Mouse (Mus musculus): ENCODE results near the gene Pqlc2.

Pqlc2 gene

GRCm38 (mm10) chr4:139310171-139310898, at the start of gene Pqlc2, which contains the start of gene Akr7a5:
TSS of gene Pqlc2 (minus strand) at chr4:139310708.
TSS of gene Akr7a5 (plus strand) at chr4:139310744.
- DNase-seq, result peak; percentile 93

- DNase-seq, result no peak
These were observed 46.7 kb upstream of the Pqlc2 start for GRCm38 (mm10) chr4:139357211-139357610.

- DNase-seq, result no peak
These were observed 42.3 kb upstream of the Pqlc2 start for GRCm38 (mm10) chr4:139352832-139353231.

DNA sequence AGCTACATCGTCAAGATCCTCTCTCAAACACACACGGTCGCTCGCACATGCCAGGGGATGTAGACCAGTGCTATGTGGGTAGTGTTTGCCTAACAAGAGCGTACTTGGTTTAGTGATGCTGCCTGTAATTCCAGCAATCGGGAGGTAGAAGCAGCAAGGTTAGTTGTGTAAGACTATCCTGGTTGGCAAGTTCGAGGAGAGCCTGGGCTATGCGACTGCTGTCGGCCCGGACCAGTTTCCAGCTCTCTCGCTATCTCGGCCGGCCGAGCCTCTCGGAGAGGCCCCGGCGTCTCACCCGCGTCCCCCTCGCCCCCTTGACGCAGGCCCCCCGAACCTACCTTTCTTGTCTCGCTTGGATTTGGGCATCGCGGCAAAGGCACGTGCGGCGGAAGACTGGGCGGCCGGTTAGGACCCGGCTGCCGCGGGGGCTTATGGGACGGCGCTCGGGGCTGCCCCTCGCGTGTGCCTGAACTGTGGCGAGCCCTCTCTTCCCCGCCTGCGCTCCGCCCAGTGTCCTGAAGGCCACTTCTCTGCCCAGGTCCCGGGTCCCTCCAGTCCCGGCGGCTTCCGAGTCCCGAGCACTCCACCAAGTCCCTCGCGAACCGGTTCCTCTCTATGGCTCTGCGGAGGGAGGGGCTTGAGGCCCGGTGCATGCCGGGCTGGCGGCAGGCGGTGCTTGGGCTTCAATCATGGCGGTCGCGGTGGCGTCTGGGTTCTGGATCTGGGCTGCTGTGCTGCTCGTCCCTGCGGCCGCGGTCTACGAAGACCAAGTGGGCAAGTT, 41.6 kb upstream of the Pqlc2 start, which contains the start of the genes Mrto4, Emc1 and Ubr4:
Gene Mrto4, minus strand, starts transcription at position 646 of the 781 bp plus-strand sequence.
Gene Emc1, plus strand, starts transcription at position 657 of the 781 bp plus-strand sequence.
Gene Ubr4, plus strand, starts transcription at position 679 of the 781 bp plus-strand sequence.
- DNase-seq, result peak; percentile 68 to 74

- no peak for DNase-seq
These were observed 35.0 kb upstream of the Pqlc2 start for GRCm38 (mm10) chr4:139345416-139346019.

GRCm38 (mm10) chr4:139343718-139344117, 33.2 kb upstream of the Pqlc2 start:
- DNase-seq, result no peak

GRCm38 (mm10) chr4:139341556-139342233, 31.2 kb upstream of the Pqlc2 start:
- no peak for DNase-seq

DNA sequence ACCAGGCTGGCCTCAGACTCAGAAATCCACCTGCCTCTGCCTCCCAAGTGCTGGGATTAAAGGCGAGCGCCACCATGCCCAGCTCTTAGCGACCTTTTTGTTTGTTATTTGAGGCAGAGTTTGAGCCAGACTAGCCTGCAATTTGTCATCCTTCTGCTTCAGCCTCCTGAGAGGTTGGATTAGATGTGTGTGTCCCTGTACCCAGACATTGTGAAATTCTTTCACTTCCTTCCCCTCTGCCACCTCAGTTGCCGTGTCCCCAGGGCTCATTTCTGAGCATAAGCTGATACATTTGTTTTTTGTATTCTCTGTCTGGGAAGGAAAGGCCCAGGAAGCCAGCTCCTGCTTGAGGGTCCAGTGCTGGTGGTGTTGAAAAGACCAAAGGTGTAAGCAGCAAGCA, 30.3 kb upstream of the Pqlc2 start:
- DNase-seq, result no peak

DNA sequence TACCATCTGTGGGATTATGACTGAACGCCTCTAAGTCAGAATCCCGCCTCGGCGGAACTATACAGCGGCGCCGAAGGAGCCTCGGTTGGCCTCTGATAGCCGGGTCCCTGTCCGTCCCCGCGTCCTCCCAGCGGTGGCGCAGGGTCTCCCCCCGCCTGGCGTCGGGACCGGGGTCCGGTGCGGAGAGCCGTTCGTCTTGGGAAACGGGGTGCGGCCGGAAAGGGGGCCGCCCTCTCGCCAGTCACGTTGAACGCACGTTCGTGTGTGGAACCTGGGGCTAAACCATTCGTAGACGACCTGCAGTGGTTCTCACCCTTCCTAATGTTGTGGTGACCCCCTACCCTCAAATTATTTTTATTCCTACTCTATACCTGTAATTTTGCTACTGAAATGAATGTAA, 27.6 kb upstream of the Pqlc2 start:
- no peak for DNase-seq

- peak; percentile 50 to 56 for DNase-seq
These were observed 26.4 kb upstream of the Pqlc2 start for GRCm38 (mm10) chr4:139336822-139337483.

GRCm38 (mm10) chr4:139335507-139335906, 25.0 kb upstream of the Pqlc2 start:
- DNase-seq, result no peak

GRCm38 (mm10) chr4:139334631-139335295, 24.3 kb upstream of the Pqlc2 start:
- DNase-seq, result no peak

DNA sequence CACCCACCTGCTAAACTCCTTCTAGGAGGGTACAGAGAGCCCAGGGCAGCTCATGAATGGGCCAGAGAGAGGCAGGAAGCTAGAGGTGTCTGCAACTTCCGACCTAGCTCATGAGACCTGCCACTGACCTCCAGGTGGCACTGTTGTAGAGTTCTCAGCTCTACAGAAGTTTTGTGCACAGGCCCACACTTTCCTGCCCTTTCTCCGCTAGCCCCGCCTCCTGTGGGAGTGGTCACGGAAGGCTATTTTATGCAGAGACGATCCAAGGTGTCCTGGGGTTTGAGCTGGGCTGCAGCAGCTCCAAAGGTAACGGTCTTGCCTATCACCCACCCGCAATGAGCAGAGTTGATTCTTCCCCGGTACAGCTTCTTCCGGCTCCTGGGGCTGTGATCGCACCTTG, 20.1 kb upstream of the Pqlc2 start:
- DNase-seq, result peak; percentile 69 to 79

- no peak for DNase-seq
These were observed 9.2 kb upstream of the Pqlc2 start for GRCm38 (mm10) chr4:139319740-139320139.

GRCm38 (mm10) chr4:139318449-139318848, 7.9 kb upstream of the Pqlc2 start:
- no peak for DNase-seq

DNA sequence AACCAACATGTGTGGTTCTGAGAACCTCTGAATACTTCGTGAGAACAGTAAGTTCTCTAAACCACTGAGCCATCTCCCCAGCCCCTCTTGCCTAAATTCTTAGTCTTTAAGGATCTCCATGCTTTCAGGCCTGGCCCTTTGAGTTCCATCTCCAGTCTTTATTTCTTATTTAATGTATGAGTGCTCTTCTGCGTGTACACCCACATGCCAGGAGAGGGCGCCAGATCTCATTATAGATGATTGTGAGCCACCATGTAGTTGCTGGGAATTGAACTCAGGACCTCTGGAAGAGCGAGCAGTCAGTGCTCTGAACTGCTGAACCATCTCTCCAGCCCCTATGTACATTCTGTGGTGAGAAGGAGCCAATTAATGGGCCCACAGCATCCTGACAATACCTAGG, 2.1 kb upstream of the Pqlc2 start:
- DNase-seq, result no peak

DNA sequence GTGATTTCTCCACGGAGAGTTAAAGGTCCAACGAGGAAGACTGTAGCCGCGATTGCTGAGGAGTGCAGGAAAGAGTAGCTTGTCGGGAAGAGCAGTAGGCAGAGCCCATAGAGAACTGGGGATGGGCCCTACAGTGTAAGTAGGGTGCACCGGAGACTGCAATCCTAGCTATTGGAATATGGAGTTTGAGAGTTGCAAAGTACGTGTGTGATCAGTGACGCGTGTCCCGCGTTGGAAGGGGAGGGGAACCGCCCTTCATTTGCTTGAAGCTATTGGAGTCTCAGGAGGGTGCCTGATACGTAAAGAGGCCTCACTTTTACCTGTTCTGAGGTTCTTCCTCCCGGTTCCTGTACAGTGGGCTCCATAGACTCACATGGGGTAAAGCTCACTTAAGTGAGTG, 1.2 kb upstream of the Pqlc2 start:
- DNase-seq, result no peak

GRCm38 (mm10) chr4:139310899-139311701, 592 bp upstream of the Pqlc2 start:
- no peak for DNase-seq

- DNase-seq, result no peak
These were observed 857 bp downstream of the Pqlc2 start for GRCm38 (mm10) chr4:139309651-139310050.

GRCm38 (mm10) chr4:139307916-139308315, 2.6 kb downstream of the Pqlc2 start:
- DNase-seq, result no peak

DNA sequence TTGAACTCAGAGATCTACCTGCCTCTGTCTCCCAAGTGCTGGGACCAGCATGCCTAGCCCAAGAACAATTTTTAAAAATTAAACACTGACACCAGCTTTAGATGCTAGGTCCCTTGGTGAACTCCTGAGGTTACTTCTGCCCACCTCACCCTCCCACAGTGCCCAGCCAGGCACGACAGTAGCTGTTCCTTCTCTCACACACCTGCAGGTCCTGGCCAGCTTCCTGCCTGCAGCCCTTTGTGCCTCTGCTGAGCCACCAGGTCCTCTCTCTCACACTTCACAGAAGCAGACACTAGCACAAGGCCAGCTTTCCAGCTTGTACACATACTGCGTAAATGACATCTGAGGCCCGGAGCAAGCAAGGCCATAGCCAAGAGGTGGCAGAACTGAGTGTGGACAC, 5.0 kb downstream of the Pqlc2 start:
- no peak for DNase-seq

Measured in thymus, adult 18-20 months (tissue).